Mouse (Mus musculus) adrenal gland, adult 2 months (tissue): ENCODE measurements at regions not wholly inside any gene's neighbourhood (a gene's known extent, or its start where the extent isn't known, plus 50 kb on each side); places are given as distances from the start of the nearest gene placed in this dataset.

ENCODE experiments used
- DNase-seq: peaks from one replicate; pipeline ENCODE4 v3.0.0; 2021

- DNase-seq = peak; percentile 38
Measured at GRCm38 (mm10) chr2:147699524-147700081, 337.9 kb downstream of the Pax1 start.

GRCm38 (mm10) chr2:147691896-147692295 lies 330.2 kb downstream of the Pax1 start:
- DNase-seq = no peak

- no peak for DNase-seq
Measured at GRCm38 (mm10) chr2:147690506-147691208, 328.9 kb downstream of the Pax1 start.

GRCm38 (mm10) chr2:147688742-147689141 lies 327.0 kb downstream of the Pax1 start:
- peak; percentile 58 for DNase-seq

GRCm38 (mm10) chr2:147656667-147657066 lies 294.9 kb downstream of the Pax1 start:
- DNase-seq = peak; percentile 10

- DNase-seq = no peak
Measured at GRCm38 (mm10) chr2:147650229-147650628, 288.5 kb downstream of the Pax1 start.

- DNase-seq = no peak
Measured at GRCm38 (mm10) chr2:147647972-147648371, 286.2 kb downstream of the Pax1 start.

- DNase-seq = no peak
Measured at GRCm38 (mm10) chr2:147647506-147647905, 285.8 kb downstream of the Pax1 start.

- DNase-seq = no peak
Measured at GRCm38 (mm10) chr2:147637882-147638281, 276.2 kb downstream of the Pax1 start.

- DNase-seq = no peak
Measured at GRCm38 (mm10) chr2:147632737-147633136, 271.0 kb downstream of the Pax1 start.

GRCm38 (mm10) chr2:147629716-147630115 lies 268.0 kb downstream of the Pax1 start:
- DNase-seq = no peak

GRCm38 (mm10) chr2:147627096-147627495 lies 265.4 kb downstream of the Pax1 start:
- DNase-seq = no peak

GRCm38 (mm10) chr2:147623116-147623515 lies 261.4 kb downstream of the Pax1 start:
- no peak for DNase-seq

- DNase-seq = no peak
Measured at GRCm38 (mm10) chr2:147617849-147618248, 256.1 kb downstream of the Pax1 start.

- DNase-seq = no peak
Measured at GRCm38 (mm10) chr2:147610343-147610742, 248.6 kb downstream of the Pax1 start.

GRCm38 (mm10) chr2:147601639-147602038 lies 239.9 kb downstream of the Pax1 start:
- DNase-seq = no peak

GRCm38 (mm10) chr2:147572413-147572812 lies 210.7 kb downstream of the Pax1 start:
- no peak for DNase-seq

- DNase-seq = no peak
Measured at GRCm38 (mm10) chr2:147561220-147561619, 199.5 kb downstream of the Pax1 start.

GRCm38 (mm10) chr2:147560426-147561155 lies 198.9 kb downstream of the Pax1 start:
- DNase-seq = no peak

- peak; percentile 15 for DNase-seq
Measured at GRCm38 (mm10) chr2:147529161-147529560, 167.4 kb downstream of the Pax1 start.

- peak; percentile 11 for DNase-seq
Measured at GRCm38 (mm10) chr2:147515436-147515835, 153.7 kb downstream of the Pax1 start.

- DNase-seq = no peak
Measured at GRCm38 (mm10) chr2:147514748-147515147, 153.0 kb downstream of the Pax1 start.

GRCm38 (mm10) chr2:147503962-147504361 lies 142.2 kb downstream of the Pax1 start:
- no peak for DNase-seq
